Mouse (Mus musculus): ENCODE measurements at regions not wholly inside any gene's neighbourhood (a gene's known extent, or its start where the extent isn't known, plus 50 kb on each side); places are given as distances from the start of the nearest gene placed in this dataset.

- TF ChIP-seq CTCF (IDR thresholded peaks at IDR 0.05; ENCODE audit: low read depth): no peak
- TF ChIP-seq EP300 (IDR thresholded peaks at IDR 0.05; ENCODE audit: low read depth): no peak
These were observed 452.8 kb downstream of the Cenpc1 start for GRCm38 (mm10) chr5:85612606-85613005.

Data from liver, postnatal 0 days (tissue).